Mouse (Mus musculus): Measurements from ENCODE around the gene Tmem94. TPM values are rescaled to one million over a fixed set of nuclear protein-coding genes. Genes with fewer than 3 reads are reported as not detected.

Tmem94 gene
- polyA plus RNA-seq, 1 experiment from 2014 or later = 23.6 TPM

DNA sequence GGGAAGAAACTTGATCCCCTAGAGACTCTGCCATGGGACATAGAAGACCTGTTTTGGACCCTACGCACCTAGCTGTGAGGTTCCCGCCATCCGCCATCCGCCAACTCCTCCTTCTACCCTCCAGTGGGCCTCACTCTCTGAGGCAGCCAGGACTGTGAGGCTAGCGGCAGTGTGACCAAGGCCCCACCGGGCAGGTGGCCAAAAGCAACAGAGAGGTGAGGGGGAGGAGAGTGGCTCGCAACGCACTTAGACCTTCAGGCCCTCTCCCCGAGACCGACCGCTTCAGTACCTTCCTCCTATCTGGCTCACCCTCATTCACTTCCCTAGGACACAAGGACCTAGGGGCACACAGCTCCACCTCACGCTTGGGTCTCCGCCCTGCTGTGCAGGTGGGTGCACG lies 45.1 kb downstream of the Tmem94 start:
- H3K9ac ChIP-seq = no peak overlapping the region
- no peak for ATAC-seq (ENCODE audit: insufficient number of reproducible peaks, low FRiP score, low TSS enrichment, low read depth)
- H3K27me3 ChIP-seq = no peaks in the 10 kb centered on the region
- peak overlapping the region; percentile 24 for H3K4me3 ChIP-seq
- no peaks in the 10 kb centered on the region for H3K9me3 ChIP-seq
- WGBS = 52% methylated on average over 14 of the region's 14 CpGs
- H3K27ac ChIP-seq = peak overlapping the region; percentile 88
- peaks cover 36% of the 10 kb centered on the region for H3K36me3 ChIP-seq
- peak overlapping the region; percentile 91 for H3K4me2 ChIP-seq
- H3K4me1 ChIP-seq = peaks cover 83% of the 10 kb centered on the region

DNA sequence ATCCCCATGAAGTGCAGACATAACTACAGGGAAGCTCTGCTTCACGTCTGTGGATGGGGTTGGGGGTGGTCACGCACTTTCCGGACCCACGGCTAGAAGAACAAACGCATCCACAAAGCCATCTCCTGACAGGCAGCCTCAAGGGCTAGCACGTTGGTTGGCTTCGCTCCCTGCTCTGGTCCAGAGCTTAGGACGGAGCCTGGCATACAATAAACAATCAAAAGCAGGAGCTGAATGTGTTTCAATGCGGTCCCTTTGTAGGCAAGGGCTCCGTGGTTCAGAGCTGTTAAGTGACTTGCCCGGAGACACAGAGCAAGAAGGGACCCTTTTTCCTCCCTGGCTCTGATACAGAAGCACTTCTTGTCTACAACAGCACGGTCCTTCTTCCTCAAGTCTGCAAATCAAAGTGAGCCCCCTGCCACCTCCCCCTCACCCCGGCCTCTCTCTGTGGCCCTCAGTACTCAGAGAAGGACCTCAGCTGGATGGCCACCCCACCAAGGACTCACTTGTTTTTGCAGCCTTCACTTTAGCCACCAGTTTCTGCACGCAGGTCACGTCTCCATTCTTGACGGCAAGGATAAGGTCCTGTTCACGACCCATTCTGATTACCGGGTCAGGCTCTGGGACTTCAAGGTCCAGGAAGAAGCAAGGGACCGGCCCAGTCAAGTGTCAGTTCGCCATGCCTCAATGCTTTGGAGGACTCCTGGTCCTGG lies 46.3 kb downstream of the Tmem94 start:
- Histone ChIP-seq H3K9ac (no peak overlapping the region; the same call in 1 of the 2 replicates), H3K9me3 (no peaks in the 10 kb centered on the region), H3K27ac (peak overlapping the region; percentile 88; the same call in 1 of the 2 replicates), H3K27me3 (no peaks in the 10 kb centered on the region), H3K4me2 (peak overlapping the region; percentile 91), H3K36me3 (peaks cover 27% of the 10 kb centered on the region), H3K4me3 (peak overlapping the region; percentile 96), H3K4me1 (peaks cover 82% of the 10 kb centered on the region)
- ATAC-seq (ENCODE audit: insufficient number of reproducible peaks, low FRiP score, low TSS enrichment, low read depth) = no peak
- WGBS = 77% methylated on average over 20 of the region's 20 CpGs

DNA sequence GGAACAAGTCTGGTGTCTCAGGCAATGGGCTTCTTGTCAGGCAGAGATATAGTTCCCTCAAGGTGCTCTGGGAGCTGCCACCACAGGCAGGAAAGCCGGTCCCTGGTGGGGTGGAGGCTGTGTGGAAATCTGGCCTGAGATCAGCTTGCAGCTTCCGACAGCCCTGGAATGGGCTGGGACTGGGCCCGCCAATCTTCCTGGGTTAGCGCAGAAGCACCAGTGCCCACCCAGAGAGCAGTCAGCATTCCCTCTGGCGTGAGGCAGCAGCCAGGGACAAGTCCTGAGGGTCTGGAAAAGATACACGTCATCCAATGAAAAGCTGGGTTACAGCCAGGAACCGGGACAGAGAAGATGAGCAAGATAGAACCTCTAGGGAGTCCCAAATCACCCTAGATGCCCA lies 46.9 kb downstream of the Tmem94 start:
- H3K9me3 ChIP-seq = no peaks in the 10 kb centered on the region
- H3K4me3 ChIP-seq = peak overlapping the region; percentile 96
- peaks cover 24% of the 10 kb centered on the region for H3K36me3 ChIP-seq
- ATAC-seq (ENCODE audit: insufficient number of reproducible peaks, low FRiP score, low TSS enrichment, low read depth) = no peak
- 32% methylated on average over 7 of the region's 7 CpGs for WGBS
- peak overlapping the region; percentile 91 for H3K4me2 ChIP-seq
- peak overlapping the region; percentile 79 for H3K9ac ChIP-seq
- peaks cover 76% of the 10 kb centered on the region for H3K4me1 ChIP-seq
- no peaks in the 10 kb centered on the region for H3K27me3 ChIP-seq
- H3K27ac ChIP-seq = peak overlapping the region; percentile 88

DNA sequence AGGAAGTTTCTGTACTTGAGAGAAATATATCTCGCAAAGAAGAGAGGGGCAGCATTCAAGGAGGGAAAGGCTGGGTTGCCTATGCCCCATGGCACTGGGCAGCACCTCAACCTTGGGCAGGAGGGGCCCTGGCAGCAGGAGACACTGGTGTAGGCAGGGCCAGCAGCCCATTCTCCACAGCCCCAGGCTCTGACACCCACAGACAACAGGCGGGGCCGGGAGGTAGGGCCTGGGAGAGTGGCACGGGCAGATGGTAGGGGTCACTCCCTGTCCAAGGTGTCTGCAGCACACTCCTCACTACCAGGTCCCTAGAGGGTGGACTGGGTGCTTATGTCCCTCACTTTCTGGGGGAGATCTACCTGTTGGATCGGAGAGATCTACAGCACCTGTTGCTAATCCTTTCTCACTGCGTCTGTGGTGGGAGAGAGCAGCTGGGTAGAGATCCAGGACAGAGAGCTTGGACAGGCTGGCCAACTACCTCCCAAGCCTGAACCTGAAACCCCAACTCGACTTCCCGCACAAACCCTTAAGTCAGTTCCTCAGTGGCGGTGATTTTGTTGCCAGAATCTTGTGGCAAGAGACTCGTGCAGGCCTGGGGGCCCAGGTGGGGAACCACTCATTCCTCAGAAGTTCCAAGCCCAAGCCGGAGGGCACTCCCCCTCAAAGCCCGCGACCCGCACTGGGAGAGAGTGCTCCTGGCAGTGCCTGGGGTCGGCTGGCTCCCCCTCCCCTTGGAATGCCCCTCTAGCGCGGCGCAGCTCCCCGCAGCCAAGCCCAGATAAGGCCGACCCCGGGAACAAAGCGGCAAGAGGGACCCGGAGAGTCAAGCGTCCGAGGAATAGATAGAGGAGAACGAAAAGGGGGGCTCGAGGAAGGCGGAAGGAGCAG lies 47.5 kb downstream of the Tmem94 start:
- Histone ChIP-seq H3K4me2 (peak overlapping the region; percentile 91), H3K4me1 (peaks cover 70% of the 10 kb centered on the region), H3K9ac (peak overlapping the region; percentile 79), H3K27ac (peak overlapping the region; percentile 88), H3K4me3 (peak overlapping the region; percentile 96), H3K27me3 (no peaks in the 10 kb centered on the region), H3K36me3 (peaks cover 25% of the 10 kb centered on the region), H3K9me3 (no peaks in the 10 kb centered on the region)
- WGBS = 3% methylated on average over 28 of the region's 28 CpGs
- no peak for ATAC-seq (ENCODE audit: insufficient number of reproducible peaks, low FRiP score, low TSS enrichment, low read depth)

DNA sequence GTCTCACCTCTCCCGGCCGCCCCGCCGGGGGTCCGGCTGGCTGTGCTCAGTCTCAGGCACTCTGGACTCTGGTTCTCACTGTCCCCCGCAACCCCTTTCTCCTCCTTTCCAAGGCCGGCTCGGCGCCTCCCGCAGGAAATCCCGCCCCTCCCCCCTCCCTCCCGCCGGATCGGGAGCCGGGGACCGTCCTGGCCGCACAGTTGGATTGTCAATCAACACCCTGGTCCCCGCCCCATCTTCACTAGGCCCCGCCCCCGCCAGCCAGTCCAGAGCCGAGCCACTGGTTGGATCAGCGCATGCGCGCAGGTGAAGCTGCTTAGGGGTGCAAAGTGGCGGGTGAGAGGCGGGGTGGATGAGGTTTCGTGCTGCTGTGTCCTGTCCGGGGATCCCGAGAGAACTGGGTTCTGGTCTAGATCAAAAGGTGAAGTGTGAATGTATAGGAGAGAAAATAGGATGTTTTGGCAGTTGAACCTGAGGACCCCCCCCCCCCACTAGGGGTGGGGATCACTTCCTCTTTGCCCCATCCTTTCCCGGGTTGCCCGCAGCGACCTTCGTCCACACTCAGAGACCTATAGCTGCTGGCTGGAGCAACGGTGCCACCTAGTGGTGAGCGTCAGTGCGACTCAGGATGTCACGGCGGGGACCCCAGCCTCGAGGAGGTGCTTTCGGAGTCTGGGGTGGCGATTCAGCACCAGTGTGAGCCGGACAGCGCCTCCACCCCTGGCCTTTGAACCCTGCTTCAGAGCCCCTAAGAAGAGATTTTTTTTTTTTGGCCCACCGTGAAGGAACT lies 48.5 kb downstream of the Tmem94 start, which contains the start of gene Caskin2:
TSS of gene Caskin2 (minus strand) at position 133 of the 790 bp plus-strand sequence.
- Histone ChIP-seq H3K27me3 (no peaks in the 10 kb centered on the region), H3K36me3 (peaks cover 29% of the 10 kb centered on the region), H3K4me3 (peak within 1 kb of the TSS; percentile 96), H3K4me2 (peak within 1 kb of the TSS; percentile 91), H3K9me3 (no peaks in the 10 kb centered on the region), H3K27ac (peak within 1 kb of the TSS; percentile 88), H3K4me1 (peaks cover 60% of the 10 kb centered on the region), H3K9ac (peak within 1 kb of the TSS; percentile 79)
- under 1% methylated on average over 43 of the region's 44 CpGs for WGBS
- ATAC-seq (ENCODE audit: insufficient number of reproducible peaks, low FRiP score, low TSS enrichment, low read depth) = peak; percentile 91

DNA sequence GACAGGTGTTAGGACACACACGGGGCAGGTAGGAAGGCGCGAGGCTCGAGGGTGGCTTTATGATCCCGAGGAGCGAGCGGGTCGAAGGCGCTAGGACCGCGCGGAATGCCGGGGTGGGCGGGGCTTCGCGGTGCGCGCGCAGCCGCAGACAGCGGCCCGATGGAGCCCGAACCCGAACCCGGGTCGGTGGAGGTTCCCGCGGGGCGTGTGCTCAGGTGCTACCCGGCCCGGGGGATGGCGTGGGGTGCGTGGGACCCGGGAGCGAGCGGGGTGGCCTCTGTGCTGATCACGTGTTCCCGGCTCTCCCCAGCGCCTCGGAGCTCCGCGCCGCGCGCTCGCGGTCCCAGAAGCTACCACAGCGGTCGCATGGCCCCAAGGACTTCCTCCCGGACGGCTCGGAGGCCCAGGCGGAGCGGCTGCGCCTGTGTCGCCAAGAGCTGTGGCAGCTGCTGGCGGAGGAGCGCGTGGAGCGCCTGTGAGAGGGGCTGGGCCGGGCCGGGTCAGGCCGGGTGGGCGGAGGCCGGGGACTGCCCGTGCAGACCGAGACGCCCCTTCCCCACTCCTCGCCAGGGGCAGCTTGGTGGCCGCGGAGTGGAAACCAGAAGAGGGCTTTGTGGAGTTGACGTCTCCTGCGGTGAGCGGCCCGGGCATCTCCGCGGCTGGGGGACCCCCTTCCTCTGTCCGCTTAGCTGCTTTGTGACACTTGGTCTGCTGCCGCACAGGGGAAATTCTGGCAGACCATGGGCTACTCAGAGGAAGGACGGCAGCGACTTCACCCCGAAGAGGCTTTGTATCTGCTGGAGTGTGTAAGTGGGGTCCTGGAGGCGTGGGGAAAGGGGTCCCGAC lies 49.6 kb downstream of the Tmem94 start, which contains the start of gene Tsen54:
TSS of gene Tsen54 (plus strand) at position 120 of the 846 bp plus-strand sequence.
- ATAC-seq (ENCODE audit: insufficient number of reproducible peaks, low FRiP score, low TSS enrichment, low read depth) = peak; percentile 33
- H3K4me3 ChIP-seq = peak within 1 kb of the TSS; percentile 96
- peak within 1 kb of the TSS; percentile 79 for H3K9ac ChIP-seq
- peak within 1 kb of the TSS; percentile 88 for H3K27ac ChIP-seq
- no peaks in the 10 kb centered on the region for H3K9me3 ChIP-seq
- peaks cover 33% of the 10 kb centered on the region for H3K36me3 ChIP-seq
- WGBS = under 1% methylated on average over 84 of the region's 84 CpGs
- H3K4me1 ChIP-seq = peaks cover 49% of the 10 kb centered on the region
- H3K4me2 ChIP-seq = peak within 1 kb of the TSS; percentile 91
- no peaks in the 10 kb centered on the region for H3K27me3 ChIP-seq

DNA sequence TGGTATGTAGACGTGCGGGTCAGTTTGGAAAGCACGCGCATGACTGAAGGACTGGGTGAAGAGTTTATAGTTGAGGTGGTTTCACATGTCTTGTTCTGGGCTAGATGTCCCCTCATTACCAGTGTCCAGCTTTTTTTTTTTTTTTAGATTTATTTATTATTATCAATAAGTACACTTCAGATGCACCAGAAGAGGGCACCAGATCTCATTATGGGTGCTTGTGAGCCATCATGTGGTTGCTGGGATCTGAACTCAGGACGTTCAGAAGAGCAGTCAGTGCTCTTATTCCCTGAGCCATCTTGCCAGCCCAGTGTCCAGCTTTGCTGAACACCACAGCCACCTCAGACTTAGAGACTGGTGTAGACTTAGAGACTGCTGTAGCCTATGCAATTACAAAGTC lies 52.1 kb downstream of the Tmem94 start:
- Histone ChIP-seq H3K4me1 (peaks cover 24% of the 10 kb centered on the region), H3K27ac (no peak overlapping the region), H3K4me2 (no peak overlapping the region), H3K9ac (no peak overlapping the region), H3K27me3 (no peaks in the 10 kb centered on the region), H3K36me3 (peaks cover 43% of the 10 kb centered on the region), H3K9me3 (no peaks in the 10 kb centered on the region), H3K4me3 (no peak overlapping the region)
- 83% methylated on average over 5 of the region's 5 CpGs for whole genome bisulfite sequencing
- no peak for ATAC-seq (ENCODE audit: insufficient number of reproducible peaks, low FRiP score, low TSS enrichment, low read depth)

DNA sequence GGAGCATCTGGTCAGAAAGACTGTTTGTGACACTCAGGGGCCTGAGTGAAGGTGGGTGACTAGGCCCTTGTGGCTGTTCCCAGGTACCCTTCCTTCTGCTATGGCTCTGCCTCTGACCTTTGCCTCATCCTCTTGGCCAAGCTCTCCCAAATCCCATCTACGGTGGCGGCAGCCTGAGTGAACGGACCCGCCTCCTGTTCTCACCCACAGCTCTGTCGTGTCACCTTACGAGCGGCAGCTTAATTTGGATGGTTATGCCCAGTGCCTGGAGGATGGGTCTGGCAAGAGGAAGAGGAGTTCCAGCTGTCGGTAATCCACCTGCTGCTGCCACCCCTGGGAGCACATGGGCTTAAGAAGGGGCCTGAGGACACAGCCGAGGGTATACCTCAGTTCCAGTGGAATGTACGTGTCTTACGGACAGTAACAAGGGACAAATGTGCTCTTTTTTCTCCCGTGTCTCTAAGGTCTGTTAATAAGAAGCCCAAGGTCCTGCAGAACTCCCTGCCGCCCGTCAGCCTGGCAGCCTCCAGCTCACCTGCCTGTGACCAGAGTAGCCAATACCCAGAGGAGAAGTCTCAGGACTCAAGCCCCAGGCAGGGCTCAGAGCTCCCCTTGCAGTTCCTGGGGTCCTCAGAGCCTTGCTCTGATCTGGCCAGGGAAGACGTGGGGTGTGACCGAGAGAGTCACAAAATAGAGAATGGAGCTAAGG lies 54.8 kb downstream of the Tmem94 start:
- Histone ChIP-seq H3K36me3 (peaks cover 45% of the 10 kb centered on the region), H3K9ac (no peak overlapping the region), H3K27ac (no peak overlapping the region), H3K4me3 (no peak overlapping the region), H3K27me3 (peaks cover 9% of the 10 kb centered on the region), H3K4me2 (no peak overlapping the region), H3K4me1 (peaks cover 22% of the 10 kb centered on the region), H3K9me3 (no peaks in the 10 kb centered on the region)
- WGBS = 85% methylated on average over 16 of the region's 16 CpGs
- ATAC-seq (ENCODE audit: insufficient number of reproducible peaks, low FRiP score, low TSS enrichment, low read depth) = no peak

DNA sequence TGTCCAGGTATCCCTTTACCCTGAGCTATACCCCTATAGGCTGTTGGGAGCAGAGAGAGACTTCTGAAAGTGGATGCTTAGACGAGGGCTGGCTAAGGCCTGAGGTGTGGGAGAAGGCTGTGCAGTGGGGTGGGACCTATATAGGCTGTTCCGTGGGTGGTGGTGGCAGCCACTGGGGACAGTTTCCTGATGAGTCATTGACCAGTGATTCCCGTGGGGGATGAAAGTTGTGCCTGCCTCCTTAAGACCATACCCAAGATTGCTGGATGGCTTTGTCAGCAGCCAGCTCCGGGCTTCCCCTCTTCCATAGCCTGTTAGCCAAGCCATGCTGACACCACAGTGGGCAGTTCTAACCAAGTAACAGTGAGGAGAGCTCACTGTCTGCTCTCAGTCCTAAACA lies 55.8 kb downstream of the Tmem94 start:
- no peak overlapping the region for H3K4me2 ChIP-seq
- peaks cover 14% of the 10 kb centered on the region for H3K27me3 ChIP-seq
- 75% methylated on average over 4 of the region's 4 CpGs for WGBS
- peaks cover 45% of the 10 kb centered on the region for H3K36me3 ChIP-seq
- H3K9me3 ChIP-seq = no peaks in the 10 kb centered on the region
- no peak overlapping the region for H3K9ac ChIP-seq
- no peak overlapping the region for H3K4me3 ChIP-seq
- ATAC-seq (ENCODE audit: insufficient number of reproducible peaks, low FRiP score, low TSS enrichment, low read depth) = no peak
- peaks cover 15% of the 10 kb centered on the region for H3K4me1 ChIP-seq
- no peak overlapping the region for H3K27ac ChIP-seq

Data from limb, embryonic 15.5 days (tissue).